Mouse (Mus musculus) kidney, postnatal 14 days (tissue): ENCODE data around the gene Zdhhc14.

ENCODE experiments used
- DNase-seq: peaks from one replicate; pipeline ENCODE4 v3.0.0; 2022; ENCODE audit warnings: mixed read lengths

Zdhhc14 gene

GRCm38 (mm10) chr17:5560212-5560611 is 67.9 kb downstream of the Zdhhc14 start:
- no peak for DNase-seq

- DNase-seq = no peak
Measured at GRCm38 (mm10) chr17:5563108-5563507, 70.8 kb downstream of the Zdhhc14 start.

- no peak for DNase-seq
Measured at GRCm38 (mm10) chr17:5566006-5566405, 73.6 kb downstream of the Zdhhc14 start.

- no peak for DNase-seq
Measured at GRCm38 (mm10) chr17:5567943-5568342, 75.6 kb downstream of the Zdhhc14 start.

- no peak for DNase-seq
Measured at GRCm38 (mm10) chr17:5569131-5570030, 77.0 kb downstream of the Zdhhc14 start.

GRCm38 (mm10) chr17:5572096-5572730 is 79.9 kb downstream of the Zdhhc14 start:
- DNase-seq = no peak

- DNase-seq = peak; percentile 75
Measured at GRCm38 (mm10) chr17:5572745-5573420, 80.5 kb downstream of the Zdhhc14 start.

GRCm38 (mm10) chr17:5574672-5575071 is 82.3 kb downstream of the Zdhhc14 start:
- no peak for DNase-seq

GRCm38 (mm10) chr17:5575518-5575917 is 83.2 kb downstream of the Zdhhc14 start:
- DNase-seq = peak; percentile 47

GRCm38 (mm10) chr17:5582232-5582631 is 89.9 kb downstream of the Zdhhc14 start:
- DNase-seq = no peak

- DNase-seq = no peak
Measured at GRCm38 (mm10) chr17:5582937-5583336, 90.6 kb downstream of the Zdhhc14 start.

GRCm38 (mm10) chr17:5583472-5584145 is 91.3 kb downstream of the Zdhhc14 start:
- DNase-seq = no peak

- peak; percentile 75 for DNase-seq
Measured at GRCm38 (mm10) chr17:5591604-5592209, 99.3 kb downstream of the Zdhhc14 start.

GRCm38 (mm10) chr17:5593071-5593470 is 100.7 kb downstream of the Zdhhc14 start:
- DNase-seq = no peak

- DNase-seq = no peak
Measured at GRCm38 (mm10) chr17:5595068-5595467, 102.7 kb downstream of the Zdhhc14 start.

GRCm38 (mm10) chr17:5596490-5596889 is 104.1 kb downstream of the Zdhhc14 start:
- DNase-seq = peak; percentile 69

GRCm38 (mm10) chr17:5598999-5599398 is 106.6 kb downstream of the Zdhhc14 start:
- peak; percentile 45 for DNase-seq

- no peak for DNase-seq
Measured at GRCm38 (mm10) chr17:5600505-5601027, 108.2 kb downstream of the Zdhhc14 start.

GRCm38 (mm10) chr17:5601953-5602352 is 109.6 kb downstream of the Zdhhc14 start:
- no peak for DNase-seq

- DNase-seq = no peak
Measured at GRCm38 (mm10) chr17:5606151-5606591, 113.8 kb downstream of the Zdhhc14 start.

GRCm38 (mm10) chr17:5607352-5607751 is 115.0 kb downstream of the Zdhhc14 start:
- DNase-seq = no peak
